In the genomic region with DNA sequence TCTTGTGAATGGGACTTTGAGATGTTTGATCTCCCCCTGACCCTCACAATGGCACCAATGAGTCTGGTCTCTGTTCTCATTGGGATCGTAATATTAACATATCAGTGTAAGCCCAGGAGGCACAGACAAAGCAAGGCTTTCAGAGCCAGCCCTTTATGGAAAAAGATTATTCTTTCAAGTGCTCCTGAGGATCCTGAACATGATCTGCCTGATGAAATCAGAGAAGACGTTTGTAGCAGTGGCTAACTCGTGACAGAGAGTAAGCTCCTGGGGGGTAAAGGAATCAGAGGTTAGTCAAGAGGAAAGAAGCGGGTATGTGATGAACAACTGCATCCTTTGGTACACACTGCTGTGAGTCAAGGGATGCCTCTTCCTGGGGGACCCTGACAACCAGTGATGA, we compare ENCODE assay signal across 19 mouse cellular contexts. TPM values are rescaled to one million over a fixed set of nuclear protein-coding genes. Genes with fewer than 3 reads are reported as not detected.
"Had no signal": no experiment of that assay in that cellular context is flagged by ENCODE, and none has a peak within 500 bp of the region (broad histone marks: within the 10 kb centered on the region; RNA-seq: fewer than 3 reads in every experiment).

No protein-coding gene starts in this region.

- DNase-seq: gastrocnemius, postnatal 25 days; kidney, adult 11 months had no signal

- H3K27ac ChIP-seq: gastrocnemius, adult 2 months; heart, embryonic 10.5 days; hindbrain, embryonic 10.5 days; hindbrain, embryonic 12.5 days; hindbrain, embryonic 14.5 days; intestine, embryonic 15.5 days; kidney, embryonic 15.5 days; kidney, postnatal 0 days; limb, embryonic 13.5 days; limb, embryonic 15.5 days had no signal

- H3K4me3 ChIP-seq: gastrocnemius, adult 2 months; heart, embryonic 10.5 days; heart, embryonic 12.5 days; hindbrain, embryonic 10.5 days; hindbrain, embryonic 12.5 days; intestine, embryonic 15.5 days; kidney, embryonic 15.5 days; limb, embryonic 13.5 days; limb, embryonic 15.5 days had no signal

- H3K4me1 ChIP-seq: heart, embryonic 10.5 days; heart, embryonic 12.5 days; hindbrain, embryonic 10.5 days; hindbrain, embryonic 12.5 days; intestine, embryonic 15.5 days; limb, embryonic 15.5 days had no signal

- H3K36me3 ChIP-seq: heart, embryonic 10.5 days; heart, embryonic 12.5 days; hindbrain, embryonic 10.5 days; hindbrain, embryonic 12.5 days; intestine, embryonic 15.5 days; kidney, embryonic 15.5 days; limb, embryonic 13.5 days; limb, embryonic 15.5 days had no signal

- H3K9me3 ChIP-seq: heart, embryonic 10.5 days; heart, embryonic 12.5 days; hindbrain, embryonic 10.5 days; hindbrain, embryonic 12.5 days; intestine, embryonic 15.5 days; kidney, embryonic 15.5 days; limb, embryonic 13.5 days; limb, embryonic 15.5 days had no signal

- H3K9ac ChIP-seq: heart, embryonic 12.5 days; hindbrain, embryonic 12.5 days; hindbrain, embryonic 14.5 days; intestine, embryonic 15.5 days; kidney, embryonic 15.5 days; limb, embryonic 13.5 days; limb, embryonic 15.5 days had no signal

- ATAC-seq: hindbrain, embryonic 16.5 days; intestine, embryonic 15.5 days had no signal

- H3K27me3 ChIP-seq: intestine, embryonic 15.5 days; limb, embryonic 15.5 days had no signal

- H3K4me2 ChIP-seq: heart, embryonic 12.5 days; hindbrain, embryonic 12.5 days; hindbrain, embryonic 14.5 days; intestine, embryonic 15.5 days; kidney, embryonic 15.5 days; limb, embryonic 13.5 days; limb, embryonic 15.5 days had no signal

RNA-seq across cellular contexts. Expression of gene Kcne3, which starts 13.9 kb away (rescaled TPM):
- total RNA-seq: layer of hippocampus, postnatal 14 days; layer of hippocampus, postnatal 36 days; left cerebral cortex, postnatal 10 days; left cerebral cortex, postnatal 25 days; left cerebral cortex, postnatal 4 days had no signal
